Mouse (Mus musculus): ENCODE results near the gene Rnf5. TPM values are rescaled to one million over a fixed set of nuclear protein-coding genes. Genes with fewer than 3 reads are reported as not detected.
A peak's percentile ranks its signal among the peaks of the same experiment; 100 is the strongest.

Gene Rnf5
- polyA plus RNA-seq, 1 experiment from 2014 or later: 175 TPM

DNA sequence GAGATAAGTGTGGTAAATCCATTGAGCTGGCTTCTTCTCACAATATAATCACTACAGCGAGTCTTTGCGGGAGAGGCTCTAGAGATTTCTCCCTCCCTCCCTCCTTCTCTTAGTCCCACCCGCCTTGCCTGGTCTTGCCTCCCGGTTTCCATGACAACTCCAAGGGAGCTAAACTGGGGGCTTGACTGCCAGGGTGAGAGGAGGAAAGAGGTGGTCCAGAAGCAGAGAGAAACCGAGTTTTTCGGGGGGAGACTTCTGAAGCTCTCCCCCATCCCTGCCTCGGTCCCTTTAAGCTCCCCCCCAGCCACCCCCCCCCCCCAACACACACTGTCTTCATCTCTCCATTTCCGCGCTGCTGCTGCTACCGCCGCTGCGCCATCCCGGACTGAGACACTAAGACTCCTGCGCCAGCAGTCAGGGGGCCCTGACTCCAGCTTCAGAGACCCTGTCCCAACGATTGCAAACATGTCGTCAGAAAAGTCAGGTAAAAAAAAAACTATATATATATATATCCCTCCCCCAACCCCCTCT, 25.8 kb upstream of the Rnf5 start, which contains the start of gene Prrt1:
Prrt1 (plus strand) TSS at position 313 of the 531 bp plus-strand sequence.
- under 1% methylated on average over 16 of the region's 16 CpGs for WGBS
- H3K9ac ChIP-seq (ENCODE audit: low read depth, low read length): 0 out of 2 replicates have a peak within 1 kb of the TSS, but pooled peaks have one; percentile 20
- H3K36me3 ChIP-seq (ENCODE audit: control insufficient read depth, insufficient read depth, low read length): no peaks in the 10 kb centered on the region
- DNase-seq (ENCODE audit: low spot score) (peak; percentile 59), ATAC-seq (ENCODE audit: low FRiP score) (no peak)
- H3K4me2 ChIP-seq (replicated peaks; ENCODE audit: low read depth, low read length): peak within 1 kb of the TSS; percentile 60
- no peak within 1 kb of the TSS for H3K27ac ChIP-seq (ENCODE audit: low read depth, low read length)
- H3K9me3 ChIP-seq (ENCODE audit: control insufficient read depth, low read length): no peaks in the 10 kb centered on the region
- H3K27me3 ChIP-seq (ENCODE audit: control insufficient read depth, insufficient read depth, low read length): peaks cover 35% of the 10 kb centered on the region
- peak within 1 kb of the TSS; percentile 67 for H3K4me3 ChIP-seq (ENCODE audit: low read depth, low read length)
- H3K4me1 ChIP-seq (replicated peaks; ENCODE audit: control insufficient read depth, insufficient read depth, low read length): peaks cover 32% of the 10 kb centered on the region

DNA sequence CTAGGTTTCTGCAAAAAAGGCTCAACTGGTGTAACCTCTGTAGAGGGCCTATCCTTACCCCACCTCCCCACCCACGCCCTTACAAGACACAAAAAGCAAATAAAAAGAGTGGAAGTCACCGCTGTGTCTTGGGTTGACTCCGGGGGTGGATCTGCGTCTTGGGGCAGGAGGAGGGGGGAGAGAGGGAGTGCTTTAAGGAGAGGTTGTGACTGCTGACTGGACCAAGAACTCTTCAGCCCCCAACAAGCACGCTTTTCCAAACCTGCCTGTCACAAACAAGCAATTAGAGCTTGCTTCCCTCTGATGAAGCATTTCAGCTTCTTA, 25.1 kb upstream of the Rnf5 start:
- WGBS: 30% methylated on average over 5 of the region's 5 CpGs

DNA sequence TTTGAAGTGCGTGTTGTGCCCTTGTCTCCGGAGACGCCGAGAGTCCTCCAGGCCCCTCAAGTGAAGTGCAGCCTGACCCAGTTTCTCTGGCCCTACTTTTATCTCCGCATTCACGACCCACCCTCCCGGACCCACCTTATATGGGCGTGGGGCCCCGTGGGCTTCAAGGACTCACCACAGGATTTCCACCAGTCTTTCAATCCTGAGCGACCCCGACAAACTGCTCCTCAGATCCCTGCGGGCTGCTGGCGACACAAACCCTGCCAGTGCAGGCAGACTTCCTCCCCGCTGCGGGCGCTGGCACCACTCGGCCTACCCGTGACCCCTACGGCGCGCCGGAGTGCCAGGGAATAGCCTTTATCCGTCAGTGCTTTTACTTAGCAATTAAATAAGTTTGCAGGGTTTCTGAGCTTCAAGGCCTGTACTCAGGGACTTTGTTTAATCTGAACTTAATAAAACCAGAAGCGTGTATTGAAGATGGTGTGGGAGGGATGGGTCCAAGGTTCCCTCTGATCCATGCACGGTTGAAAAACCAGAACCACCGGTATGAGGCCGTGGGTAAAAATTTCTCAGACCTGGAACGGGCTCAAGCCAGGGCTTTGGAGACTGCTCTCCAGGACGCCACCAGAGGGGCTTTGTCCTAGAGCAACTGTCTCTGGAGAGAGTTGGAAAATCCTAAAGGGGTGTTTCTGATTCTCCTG, 24.6 kb upstream of the Rnf5 start, which contains the start of gene Ppt2:
Ppt2 (minus strand) TSS at position 568 of the 701 bp plus-strand sequence.
- Histone ChIP-seq H3K27ac (ENCODE audit: low read depth, low read length) (peak within 1 kb of the TSS; percentile 77), H3K36me3 (ENCODE audit: control insufficient read depth, insufficient read depth, low read length) (no peaks in the 10 kb centered on the region), H3K9me3 (ENCODE audit: control insufficient read depth, low read length) (no peaks in the 10 kb centered on the region), H3K27me3 (ENCODE audit: control insufficient read depth, insufficient read depth, low read length) (peaks cover 35% of the 10 kb centered on the region), H3K4me2 (replicated peaks; ENCODE audit: low read depth, low read length) (peak within 1 kb of the TSS; percentile 60), H3K4me1 (replicated peaks; ENCODE audit: control insufficient read depth, insufficient read depth, low read length) (peaks cover 32% of the 10 kb centered on the region), H3K4me3 (ENCODE audit: low read depth, low read length) (peak within 1 kb of the TSS; percentile 67), H3K9ac (ENCODE audit: low read depth, low read length) (peak within 1 kb of the TSS; percentile 68)
- DNase-seq (ENCODE audit: low spot score) (no peak), ATAC-seq (ENCODE audit: low FRiP score) (peak; percentile 4; the same call in 1 of the 2 replicates)
- WGBS: 8% methylated on average over 29 of the region's 29 CpGs

More for the DNA sequence above, 25.1 kb upstream of the Rnf5 start:
- ATAC-seq (ENCODE audit: low FRiP score) (no peak), DNase-seq (ENCODE audit: low spot score) (no peak)
- Histone ChIP-seq H3K4me1 (replicated peaks; ENCODE audit: control insufficient read depth, insufficient read depth, low read length) (peaks cover 32% of the 10 kb centered on the region), H3K4me3 (ENCODE audit: low read depth, low read length) (peak overlapping the region; percentile 67; the same call in 1 of the 2 replicates), H3K27me3 (ENCODE audit: control insufficient read depth, insufficient read depth, low read length) (peaks cover 35% of the 10 kb centered on the region), H3K36me3 (ENCODE audit: control insufficient read depth, insufficient read depth, low read length) (no peaks in the 10 kb centered on the region), H3K9ac (ENCODE audit: low read depth, low read length) (no peak overlapping the region), H3K27ac (ENCODE audit: low read depth, low read length) (no peak overlapping the region), H3K9me3 (ENCODE audit: control insufficient read depth, low read length) (no peaks in the 10 kb centered on the region), H3K4me2 (replicated peaks; ENCODE audit: low read depth, low read length) (peak overlapping the region; percentile 60; the same call in 1 of the 2 replicates)

DNA sequence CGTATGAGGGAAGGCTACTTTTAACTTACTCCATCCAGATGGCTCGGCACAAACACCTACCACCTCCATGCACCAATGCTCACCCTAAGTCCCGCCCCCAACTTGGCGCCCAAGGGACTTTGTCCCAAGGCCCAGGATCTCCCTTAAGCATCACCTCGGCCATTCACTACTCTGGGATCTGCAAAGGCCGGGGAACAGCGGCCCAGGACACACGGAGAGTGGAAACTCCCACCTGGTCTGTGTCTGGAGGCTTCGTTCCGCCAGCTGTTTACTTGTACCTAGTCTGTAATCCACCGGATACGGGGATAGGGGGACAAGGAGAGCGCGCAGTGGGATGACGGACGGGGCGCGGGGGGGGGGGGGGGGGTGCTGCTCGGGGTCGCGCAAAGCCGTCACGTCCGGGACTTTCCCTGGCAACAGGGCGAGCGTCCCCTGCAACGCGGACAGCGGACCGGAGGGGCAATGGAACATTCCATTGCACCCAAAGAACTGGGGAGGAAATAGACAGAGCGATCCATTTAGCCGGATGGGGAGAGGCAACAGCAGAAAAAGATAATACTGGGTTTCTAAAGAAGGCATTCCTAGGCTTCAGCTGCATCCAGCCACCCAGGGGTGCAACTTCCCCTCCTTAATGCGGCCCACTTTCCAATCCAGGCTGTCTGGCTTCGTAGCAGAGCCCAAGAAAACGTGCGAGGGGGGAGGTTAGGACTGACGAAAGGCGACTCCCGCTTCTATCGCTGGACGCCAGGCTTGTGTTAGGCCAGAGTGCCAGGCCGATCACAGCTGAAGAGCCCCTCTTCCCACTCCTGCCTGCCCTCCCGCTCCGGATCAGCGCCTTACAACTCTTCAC, 23.8 kb upstream of the Rnf5 start:
- Histone ChIP-seq H3K36me3 (ENCODE audit: control insufficient read depth, insufficient read depth, low read length) (no peaks in the 10 kb centered on the region), H3K9me3 (ENCODE audit: control insufficient read depth, low read length) (no peaks in the 10 kb centered on the region), H3K27ac (ENCODE audit: low read depth, low read length) (peak overlapping the region; percentile 77), H3K9ac (ENCODE audit: low read depth, low read length) (peak overlapping the region; percentile 68), H3K4me3 (ENCODE audit: low read depth, low read length) (peak overlapping the region; percentile 67), H3K4me1 (replicated peaks; ENCODE audit: control insufficient read depth, insufficient read depth, low read length) (peaks cover 32% of the 10 kb centered on the region), H3K4me2 (replicated peaks; ENCODE audit: low read depth, low read length) (peak overlapping the region; percentile 60), H3K27me3 (ENCODE audit: control insufficient read depth, insufficient read depth, low read length) (peaks cover 31% of the 10 kb centered on the region)
- DNase-seq (ENCODE audit: low spot score): peak; percentile 86
- WGBS: under 1% methylated on average over 41 of the region's 45 CpGs
- ATAC-seq (ENCODE audit: low FRiP score): peak; percentile 83

DNA sequence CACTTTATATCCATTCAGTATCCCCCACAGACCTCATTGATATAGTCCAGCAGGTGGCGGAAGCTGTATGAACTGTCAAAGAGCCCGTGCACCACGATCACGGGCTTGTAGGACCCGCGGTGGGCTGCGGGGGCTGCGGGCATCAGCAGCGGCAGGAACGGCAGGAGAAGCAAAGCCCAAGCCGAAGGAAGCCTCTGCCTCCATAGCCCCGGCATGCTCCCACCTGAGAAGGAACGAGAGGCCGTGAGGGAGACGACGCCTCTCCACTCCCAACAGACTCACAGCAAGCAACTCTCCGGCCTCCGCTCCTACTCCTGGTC, 23.2 kb upstream of the Rnf5 start:
- Histone ChIP-seq H3K4me3 (ENCODE audit: low read depth, low read length) (peak overlapping the region; percentile 67), H3K4me2 (replicated peaks; ENCODE audit: low read depth, low read length) (peak overlapping the region; percentile 60), H3K9me3 (ENCODE audit: control insufficient read depth, low read length) (no peaks in the 10 kb centered on the region), H3K4me1 (replicated peaks; ENCODE audit: control insufficient read depth, insufficient read depth, low read length) (peaks cover 29% of the 10 kb centered on the region), H3K9ac (ENCODE audit: low read depth, low read length) (peak overlapping the region; percentile 64), H3K27ac (ENCODE audit: low read depth, low read length) (peak overlapping the region; percentile 8), H3K36me3 (ENCODE audit: control insufficient read depth, insufficient read depth, low read length) (no peaks in the 10 kb centered on the region), H3K27me3 (ENCODE audit: control insufficient read depth, insufficient read depth, low read length) (peaks cover 26% of the 10 kb centered on the region)
- WGBS: 0% methylated on average over 18 of the region's 18 CpGs
- DNase-seq (ENCODE audit: low spot score) (peak; percentile 69), ATAC-seq (ENCODE audit: low FRiP score) (peak; percentile 46)

DNA sequence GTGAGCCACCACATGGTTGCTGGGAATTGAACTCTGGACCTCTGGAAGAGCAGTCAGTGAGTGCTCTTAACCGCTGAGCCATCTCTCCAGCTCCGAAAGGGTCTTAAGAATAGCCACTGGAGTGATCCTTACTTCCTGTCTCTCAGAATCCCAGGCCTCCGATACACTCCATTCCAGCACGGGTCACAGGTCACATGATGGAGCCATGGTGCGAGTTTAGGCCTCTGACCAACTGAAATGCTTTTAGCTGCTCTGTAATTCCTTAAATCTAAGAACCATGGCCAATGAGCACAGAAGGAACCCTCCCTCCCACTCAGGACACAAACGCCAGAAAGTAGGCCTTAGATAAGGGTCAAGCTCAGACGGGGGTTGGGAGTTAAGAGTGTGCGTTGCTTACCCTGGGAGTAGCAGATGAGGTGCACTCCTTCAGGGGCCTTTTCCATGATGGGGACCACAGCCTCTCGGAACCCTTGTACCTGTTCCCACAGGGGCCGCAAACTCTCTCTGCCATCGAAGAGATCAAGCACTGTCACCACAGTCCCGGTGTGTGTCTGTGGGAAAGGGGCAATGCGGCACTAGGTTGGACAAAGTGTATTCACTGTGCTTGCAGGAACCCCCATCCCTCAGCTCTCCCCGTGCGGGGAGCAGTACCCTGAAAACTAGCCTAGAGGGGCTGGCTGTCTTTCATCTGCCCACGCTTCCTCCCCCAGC, 22.7 kb upstream of the Rnf5 start:
- WGBS: 52% methylated on average over 16 of the region's 16 CpGs
- no peak for ATAC-seq (ENCODE audit: low FRiP score)
- H3K4me1 ChIP-seq (replicated peaks; ENCODE audit: control insufficient read depth, insufficient read depth, low read length): peaks cover 26% of the 10 kb centered on the region

DNA sequence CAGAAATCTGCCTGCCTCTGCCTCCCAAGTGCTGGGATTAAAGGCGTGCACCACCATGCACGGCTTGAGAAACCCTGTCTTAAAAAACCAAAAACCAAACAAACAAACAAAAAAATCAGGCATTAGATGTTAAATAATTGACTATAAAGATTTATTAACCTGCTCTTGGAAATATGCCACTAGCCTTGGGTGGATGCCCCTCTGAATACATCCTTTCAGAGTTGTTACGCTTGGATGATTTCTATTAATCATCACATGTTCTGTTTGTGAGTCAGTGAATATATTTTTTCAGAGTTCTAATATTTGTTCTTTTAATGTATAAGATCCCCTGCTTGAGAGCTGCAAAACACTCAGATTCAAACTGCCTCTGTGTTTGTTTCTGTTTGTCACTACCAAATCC, 21.5 kb upstream of the Rnf5 start:
- DNase-seq (ENCODE audit: low spot score) (no peak), ATAC-seq (ENCODE audit: low FRiP score) (no peak)
- H3K27me3 ChIP-seq (ENCODE audit: control insufficient read depth, insufficient read depth, low read length): peaks cover 9% of the 10 kb centered on the region
- no peak overlapping the region for H3K4me3 ChIP-seq (ENCODE audit: low read depth, low read length)
- H3K27ac ChIP-seq (ENCODE audit: low read depth, low read length): no peak overlapping the region
- no peaks in the 10 kb centered on the region for H3K36me3 ChIP-seq (ENCODE audit: control insufficient read depth, insufficient read depth, low read length)
- H3K9me3 ChIP-seq (ENCODE audit: control insufficient read depth, low read length): no peaks in the 10 kb centered on the region
- H3K9ac ChIP-seq (ENCODE audit: low read depth, low read length): no peak overlapping the region
- peaks cover 24% of the 10 kb centered on the region for H3K4me1 ChIP-seq (replicated peaks; ENCODE audit: control insufficient read depth, insufficient read depth, low read length)
- 99% methylated on average over 3 of the region's 3 CpGs for WGBS
- no peak overlapping the region for H3K4me2 ChIP-seq (replicated peaks; ENCODE audit: low read depth, low read length)

More for the DNA sequence above, 22.7 kb upstream of the Rnf5 start:
- H3K4me3 ChIP-seq (ENCODE audit: low read depth, low read length): peak overlapping the region; percentile 67
- peak overlapping the region; percentile 60 for H3K4me2 ChIP-seq (replicated peaks; ENCODE audit: low read depth, low read length)
- H3K27me3 ChIP-seq (ENCODE audit: control insufficient read depth, insufficient read depth, low read length): peaks cover 21% of the 10 kb centered on the region
- no peaks in the 10 kb centered on the region for H3K36me3 ChIP-seq (ENCODE audit: control insufficient read depth, insufficient read depth, low read length)
- peak overlapping the region; percentile 8 for H3K27ac ChIP-seq (ENCODE audit: low read depth, low read length)
- no peaks in the 10 kb centered on the region for H3K9me3 ChIP-seq (ENCODE audit: control insufficient read depth, low read length)
- DNase-seq (ENCODE audit: low spot score): no peak
- peak overlapping the region; percentile 64 for H3K9ac ChIP-seq (ENCODE audit: low read depth, low read length)

DNA sequence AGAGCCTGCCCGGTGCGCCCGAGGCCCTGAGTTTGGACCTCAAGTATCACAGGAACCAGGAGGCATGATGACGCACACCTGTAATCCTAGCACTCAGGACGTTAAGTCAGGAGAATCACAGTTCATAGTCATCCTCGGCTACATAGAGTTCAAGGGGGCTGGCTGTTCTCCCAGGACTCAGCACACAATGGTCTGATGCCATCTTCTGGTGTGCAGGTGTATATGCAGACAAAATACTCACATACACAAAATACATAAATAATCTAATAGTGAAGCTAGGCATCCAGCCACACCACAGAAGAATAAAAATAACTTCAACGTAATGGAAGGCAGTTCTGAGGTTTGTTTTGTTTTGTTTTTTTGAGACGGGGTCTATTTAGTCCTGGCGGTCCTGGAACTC, 19.7 kb upstream of the Rnf5 start:
- Histone ChIP-seq H3K9ac (ENCODE audit: low read depth, low read length) (no peak overlapping the region), H3K27ac (ENCODE audit: low read depth, low read length) (no peak overlapping the region), H3K36me3 (ENCODE audit: control insufficient read depth, insufficient read depth, low read length) (no peaks in the 10 kb centered on the region), H3K9me3 (ENCODE audit: control insufficient read depth, low read length) (no peaks in the 10 kb centered on the region), H3K4me2 (replicated peaks; ENCODE audit: low read depth, low read length) (no peak overlapping the region), H3K4me1 (replicated peaks; ENCODE audit: control insufficient read depth, insufficient read depth, low read length) (peaks cover 8% of the 10 kb centered on the region; the same call in 1 of the 2 replicates), H3K4me3 (ENCODE audit: low read depth, low read length) (no peak overlapping the region), H3K27me3 (ENCODE audit: control insufficient read depth, insufficient read depth, low read length) (no peaks in the 10 kb centered on the region)
- no peak for DNase-seq (ENCODE audit: low spot score)
- WGBS: 88% methylated on average over 9 of the region's 9 CpGs
- no peak for ATAC-seq (ENCODE audit: low FRiP score)

Data from hindbrain, embryonic 11.5 days (tissue).